Mouse (Mus musculus) cortical plate, adult 2 months (tissue): ENCODE results near the gene Flrt1. TPM values are rescaled to one million over a fixed set of nuclear protein-coding genes. Genes with fewer than 3 reads are reported as not detected.

Source experiments
- H3K27ac ChIP-seq: fragments of 200-500 bp; 2 replicates; pipeline ENCODE4 v1.5.1; 2012; ENCODE audit warnings: low read length, control low read depth, inconsistent platforms; ENCODE audit not compliant: insufficient read depth
- H3K4me1 ChIP-seq: fragments of 200-500 bp; 2 replicates; pipeline ENCODE4 v1.6.1; 2011; ENCODE audit warnings: low read length; ENCODE audit not compliant: control insufficient read depth, insufficient read depth
- H3K4me3 ChIP-seq: fragments of 200-500 bp; 2 replicates; pipeline ENCODE4 v1.5.1; 2011; ENCODE audit warnings: mild to moderate bottlenecking, low read length, control low read depth; ENCODE audit not compliant: insufficient read depth
- CTCF ChIP-seq: fragments of 200-500 bp; IDR thresholded peaks from 2 replicates; pipeline ENCODE4 v1.5.1; 2011; ENCODE audit warnings: mild to moderate bottlenecking, control low read depth, low read length; ENCODE audit not compliant: insufficient read depth; ENCODE audit errors: extremely low read depth
- POLR2A ChIP-seq: fragments of 200-500 bp; IDR thresholded peaks from 2 replicates; pipeline ENCODE4 v1.6.1; 2011; ENCODE audit warnings: mild to moderate bottlenecking, low read length, control low read depth; ENCODE audit not compliant: insufficient read depth; ENCODE audit errors: extremely low read depth
- polyA plus RNA-seq: library from polyadenylated mRNA; depleted of rRNA; stranded (reverse); fragments of >200 nt; gene quantifications from 2 replicates; pipeline ENCODE4 v1.2.3, GENCODE M21; 2012

Flrt1 gene
- polyA plus RNA-seq, 1 experiment, result 9.2 TPM

DNA sequence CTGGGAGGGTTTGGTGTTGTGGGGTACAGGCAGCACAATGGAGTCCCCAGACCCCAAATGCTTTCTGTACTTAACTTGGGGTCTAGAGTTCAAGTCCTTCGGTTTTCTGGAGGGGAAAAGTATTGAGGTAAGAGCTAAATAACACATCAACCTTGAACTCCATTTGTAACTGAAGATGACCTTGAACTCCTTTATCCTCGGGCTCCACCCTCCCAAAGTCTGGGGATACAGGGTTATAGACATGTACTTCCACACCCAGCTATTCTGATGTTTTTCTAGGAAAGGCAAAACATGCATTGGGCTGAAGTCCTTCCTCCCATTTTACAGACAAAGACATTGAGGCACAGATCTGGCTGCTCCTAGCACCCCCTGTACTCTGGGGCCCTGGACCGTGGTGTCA is 38.9 kb upstream of the Flrt1 start:
- Histone ChIP-seq H3K4me1 (peaks cover 26% of the 10 kb centered on the region), H3K4me3 (no peak overlapping the region)
- TF ChIP-seq POLR2A (no peak), CTCF (no peak)

GRCm38 (mm10) chr19:7143854-7144253 is 38.3 kb upstream of the Flrt1 start:
- peaks cover 20% of the 10 kb centered on the region for H3K4me1 ChIP-seq
- H3K27ac ChIP-seq, result peak overlapping the region; percentile 53
- H3K4me3 ChIP-seq, result peak overlapping the region; percentile 53
- peak; percentile 68 for TF ChIP-seq POLR2A
- no peak for TF ChIP-seq CTCF

More for the DNA sequence above, 38.9 kb upstream of the Flrt1 start:
- H3K27ac ChIP-seq, result no peak overlapping the region

GRCm38 (mm10) chr19:7142207-7142915 is 36.8 kb upstream of the Flrt1 start:
- TF ChIP-seq POLR2A (no peak), CTCF (no peak)
- H3K4me1 ChIP-seq, result peaks cover 9% of the 10 kb centered on the region
- peak overlapping the region; percentile 60; the same call in 1 of the 2 replicates for H3K27ac ChIP-seq
- H3K4me3 ChIP-seq, result no peak overlapping the region

- Histone ChIP-seq H3K4me3 (no peak overlapping the region), H3K27ac (peak overlapping the region; percentile 60), H3K4me1 (peaks cover 13% of the 10 kb centered on the region)
- TF ChIP-seq POLR2A (no peak), CTCF (no peak)
Measured at GRCm38 (mm10) chr19:7140856-7141421, 35.4 kb upstream of the Flrt1 start.

- TF ChIP-seq POLR2A (no peak), CTCF (no peak)
- Histone ChIP-seq H3K27ac (peak overlapping the region; percentile 9; the same call in 1 of the 2 replicates), H3K4me1 (peaks cover 13% of the 10 kb centered on the region), H3K4me3 (no peak overlapping the region)
Measured at GRCm38 (mm10) chr19:7140373-7140772, 34.8 kb upstream of the Flrt1 start.

DNA sequence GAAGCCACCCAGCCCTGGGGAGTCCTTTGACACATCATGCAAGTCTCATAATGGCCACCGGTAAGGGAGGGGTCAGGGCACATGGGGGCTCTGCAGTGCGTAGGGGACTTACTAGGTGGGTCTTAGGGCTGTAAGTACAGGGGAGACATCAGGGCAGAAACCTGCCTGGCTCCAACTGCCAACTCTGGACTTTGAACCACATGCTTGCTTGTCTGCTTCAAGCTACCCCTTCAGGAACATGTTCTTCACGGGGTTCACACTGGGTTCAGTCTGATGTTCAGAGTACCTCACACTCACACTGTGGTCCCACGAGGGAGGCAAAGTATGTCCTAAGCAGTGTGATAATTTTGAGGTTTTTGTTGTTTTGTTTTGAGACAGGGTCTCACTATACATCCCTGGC is 33.8 kb upstream of the Flrt1 start:
- Histone ChIP-seq H3K27ac (no peak overlapping the region), H3K4me3 (no peak overlapping the region), H3K4me1 (peaks cover 15% of the 10 kb centered on the region)
- no peak for TF ChIP-seq CTCF

- TF ChIP-seq POLR2A (no peak), CTCF (no peak)
- Histone ChIP-seq H3K4me1 (peaks cover 19% of the 10 kb centered on the region), H3K27ac (no peak overlapping the region), H3K4me3 (no peak overlapping the region)
Measured at GRCm38 (mm10) chr19:7138327-7138726, 32.8 kb upstream of the Flrt1 start.

DNA sequence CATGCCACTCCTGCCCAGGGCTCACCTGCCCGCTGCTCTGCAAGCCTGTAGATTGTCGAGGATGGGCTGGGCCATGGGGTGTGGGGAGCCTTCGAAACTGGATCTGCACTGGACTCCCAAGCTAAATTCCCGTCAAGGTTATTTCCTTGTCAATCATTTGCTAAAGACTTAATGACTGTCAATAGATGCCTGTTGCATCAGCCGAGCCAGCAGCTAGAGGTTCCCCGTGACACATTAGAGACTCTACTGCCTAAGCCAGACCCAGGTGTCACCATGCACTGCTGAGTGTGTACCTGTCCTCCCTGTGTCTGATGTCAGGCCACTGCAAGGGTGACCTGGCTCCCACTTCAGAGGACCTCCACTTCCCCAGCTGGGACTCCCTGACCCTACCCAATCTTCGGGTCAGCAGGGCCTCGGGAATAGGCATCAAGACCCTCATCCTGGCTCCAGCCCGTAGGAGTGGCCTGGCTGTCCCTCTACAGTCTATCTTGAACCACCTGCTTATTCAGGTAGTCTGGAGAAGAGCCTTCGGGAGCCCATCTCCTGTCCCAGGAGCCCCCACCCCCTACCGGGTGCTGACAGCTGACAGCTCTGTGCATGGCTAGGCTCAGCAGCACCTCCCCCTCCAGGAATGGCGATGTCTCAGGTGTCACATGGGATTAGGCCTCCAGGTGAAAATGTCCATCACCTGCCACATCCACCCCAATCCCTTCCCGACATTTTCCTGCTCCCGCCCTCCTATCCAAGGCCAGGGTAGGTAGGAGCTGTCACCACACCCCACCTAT is 31.4 kb upstream of the Flrt1 start:
- peaks cover 19% of the 10 kb centered on the region for H3K4me1 ChIP-seq
- H3K27ac ChIP-seq, result no peak overlapping the region

DNA sequence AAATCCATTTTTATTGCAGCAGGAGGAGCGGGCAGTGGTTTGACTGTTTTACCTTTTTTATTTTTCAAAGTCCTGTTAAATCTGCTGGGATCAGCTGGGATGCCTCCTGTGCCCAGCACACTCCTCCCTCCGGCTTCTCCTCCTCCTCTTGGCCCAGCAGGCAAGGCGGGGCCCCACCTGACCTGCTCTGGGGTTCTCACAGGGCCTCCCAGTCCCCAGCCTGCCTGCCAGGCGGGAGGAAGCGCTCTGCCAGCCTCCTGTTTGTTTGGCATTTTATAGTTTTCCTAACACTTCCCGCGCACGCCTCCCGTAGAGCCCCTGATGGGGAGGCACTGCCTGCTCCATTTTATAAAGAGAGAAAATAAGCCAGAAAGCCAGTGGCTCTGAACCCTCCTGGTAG is 30.5 kb upstream of the Flrt1 start:
- no peak overlapping the region for H3K4me3 ChIP-seq
- no peak overlapping the region; the same call in 1 of the 2 replicates for H3K27ac ChIP-seq
- no peak for TF ChIP-seq POLR2A
- peaks cover 15% of the 10 kb centered on the region for H3K4me1 ChIP-seq

More for the DNA sequence above, 31.4 kb upstream of the Flrt1 start:
- TF ChIP-seq CTCF, result no peak
- no peak for TF ChIP-seq POLR2A
- no peak overlapping the region for H3K4me3 ChIP-seq
